Mouse (Mus musculus): ENCODE results near the gene Surf2. TPM values are rescaled to one million over a fixed set of nuclear protein-coding genes. Genes with fewer than 3 reads are reported as not detected.
"Not testable (repeated sequence)": the region's sequence is repeated elsewhere in the genome, so short reads cannot be mapped to it uniquely, and the experiment has no call there.

Gene Surf2
- 10 to 100 TPM; 10.9 to 12.5 TPM for total RNA-seq (2021)
- long read RNA-seq, experiment 1, transcript Surf2-201 (6 exons, 1,203 nt): major isoform, 9 of 11 reads
- long read RNA-seq, experiment 1, partial matches to known transcripts: 0 of 11 reads
- long read RNA-seq, experiment 1, other reads (novel, unspliced or antisense): 1 of 11 reads
- long read RNA-seq, experiment 2, transcript Surf2-201 (6 exons, 1,203 nt): major isoform, 10 of 12 reads
- long read RNA-seq, experiment 2, partial matches to known transcripts: 0 of 12 reads
- long read RNA-seq, experiment 2, other reads (novel, unspliced or antisense): 2 of 12 reads

GRCm38 (mm10) chr2:26915927-26916728, at the start of gene Surf2, which contains the start of gene Surf1:
Surf2 (plus strand) TSS chr2:26916367.
Surf1 (minus strand) TSS chr2:26916530.
- DNase-seq: peak; percentile 71

GRCm38 (mm10) chr2:26870666-26871065, 45.5 kb upstream of the Surf2 start:
- DNase-seq: no peak

DNA sequence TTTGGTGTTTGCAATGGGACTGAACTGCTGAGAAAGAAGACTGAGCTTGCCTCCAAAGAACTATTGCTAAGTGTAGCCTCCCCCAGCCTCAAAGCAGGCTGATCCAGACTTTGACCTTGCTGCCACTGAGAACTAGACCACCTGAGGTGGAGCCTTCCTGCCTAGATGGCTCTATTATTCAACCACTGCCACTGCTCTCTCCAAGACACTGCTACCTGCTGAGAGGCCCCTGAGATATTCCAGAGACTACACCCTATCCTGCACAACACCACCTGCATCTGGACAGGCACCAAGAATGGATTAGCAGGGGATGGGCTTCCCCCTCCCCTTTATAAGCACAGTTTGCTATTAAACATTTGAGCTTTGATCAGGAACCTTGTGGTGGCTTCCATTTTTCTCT, 37.6 kb upstream of the Surf2 start:
- no peak for DNase-seq

DNA sequence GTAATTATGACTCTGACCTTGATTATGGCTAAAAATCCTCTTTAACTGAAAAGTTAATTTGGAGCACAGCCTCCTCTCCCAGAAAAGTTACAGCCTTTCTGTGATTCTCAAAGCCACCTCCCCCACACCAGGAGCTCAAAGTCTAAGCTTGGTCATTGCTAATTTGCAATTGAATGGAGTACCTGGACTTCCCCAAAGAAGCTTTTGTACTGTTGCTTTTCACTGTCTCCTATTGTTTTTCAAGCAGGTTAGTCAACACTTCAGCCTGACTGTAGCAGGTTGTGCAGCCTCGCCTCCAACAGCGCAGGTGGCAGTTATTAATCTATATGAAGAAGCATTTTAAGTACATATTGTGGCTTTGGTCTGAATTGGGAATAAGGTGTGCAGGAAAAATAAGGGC, 30.6 kb upstream of the Surf2 start:
- not testable (repeated sequence) for DNase-seq

DNA sequence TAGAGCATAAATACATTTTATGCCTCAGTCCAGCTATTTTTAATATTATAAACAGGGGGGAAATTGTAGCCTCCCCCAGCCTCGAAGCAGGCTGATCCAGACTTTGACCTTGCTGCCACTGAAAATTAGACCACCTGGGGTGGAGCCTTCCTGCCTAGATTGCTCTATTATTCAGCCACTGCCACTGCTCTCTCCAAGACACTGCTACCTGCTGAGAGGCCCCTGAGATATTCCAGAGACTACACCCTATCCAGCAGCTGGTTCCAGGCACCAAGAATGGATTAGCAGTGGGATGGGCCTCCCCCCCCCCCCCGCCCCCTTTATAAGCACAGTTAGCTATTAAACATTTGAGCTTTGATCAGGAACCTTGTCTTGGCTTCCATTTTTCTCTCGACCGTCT, 30.0 kb upstream of the Surf2 start:
- DNase-seq: not testable (repeated sequence)

DNA sequence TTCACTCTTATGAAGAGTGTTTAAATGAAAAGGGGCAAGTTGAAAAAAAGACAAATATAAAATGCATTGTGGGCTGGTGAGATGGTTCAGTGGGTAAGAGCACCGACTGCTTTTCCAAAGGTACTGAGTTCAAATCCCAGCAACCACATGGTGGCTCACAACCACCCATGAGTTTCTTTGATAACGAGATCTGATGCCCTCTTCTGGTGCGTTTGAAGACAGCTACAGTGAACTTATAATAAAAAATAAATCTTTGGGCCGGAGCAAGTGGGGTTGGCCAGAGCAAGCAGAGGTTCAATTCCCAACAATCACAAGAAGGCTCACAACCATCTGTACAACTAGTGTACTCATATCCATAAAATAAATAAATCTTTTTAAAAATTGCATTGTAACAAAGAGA, 20.3 kb upstream of the Surf2 start:
- DNase-seq: no peak

DNA sequence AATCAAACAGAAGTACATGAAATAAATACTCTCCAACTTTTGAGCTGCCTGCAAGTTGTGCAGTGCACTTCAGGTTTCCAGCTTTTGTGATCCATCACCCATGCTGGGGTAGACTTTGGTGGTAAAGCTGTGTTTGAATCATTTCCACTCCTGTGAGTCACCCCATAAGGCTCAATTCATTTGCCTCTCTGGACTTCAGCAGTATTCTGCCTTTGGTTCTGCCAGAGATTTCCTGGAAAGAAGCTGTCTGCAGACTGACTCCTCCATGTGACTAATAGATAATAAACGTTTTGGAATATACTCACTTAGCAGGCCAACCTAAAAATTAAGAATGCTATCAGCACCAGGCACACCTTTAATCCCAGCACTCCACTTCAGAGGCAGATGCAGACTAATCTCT, 15.4 kb upstream of the Surf2 start:
- DNase-seq: no peak

DNA sequence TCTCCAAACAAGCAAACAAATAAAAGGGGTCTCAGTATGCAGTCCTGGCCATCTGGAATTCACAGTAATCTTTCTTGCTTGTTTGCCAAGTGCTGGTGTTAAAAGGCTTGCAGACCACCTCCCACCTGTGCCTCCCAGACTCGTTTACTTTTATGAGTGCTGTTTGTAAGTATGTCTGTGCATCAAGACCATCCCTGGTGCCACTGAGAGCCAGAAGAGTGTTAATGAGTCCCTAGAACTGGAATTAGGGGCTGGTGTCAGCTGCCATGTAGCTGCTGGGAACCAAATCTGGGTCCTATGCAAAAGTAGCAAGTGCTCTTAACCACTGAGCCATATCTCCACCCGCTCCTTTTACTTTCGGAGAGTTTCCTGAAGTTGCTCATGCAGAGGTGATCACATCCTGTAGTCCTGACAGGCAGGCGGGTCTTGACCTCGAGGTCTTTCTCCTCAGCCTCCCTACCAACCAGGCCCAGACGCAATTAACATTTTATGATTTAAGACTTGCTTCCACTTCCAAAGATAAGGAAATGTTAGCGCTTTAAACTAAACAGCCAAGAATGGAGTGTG, 14.2 kb upstream of the Surf2 start:
- no peak for DNase-seq

- DNase-seq: peak; percentile 93
These were observed 13.5 kb upstream of the Surf2 start, which contains the start of gene Surf6 for GRCm38 (mm10) chr2:26902467-26903220. Surf6 (minus strand) TSS chr2:26902879.

DNA sequence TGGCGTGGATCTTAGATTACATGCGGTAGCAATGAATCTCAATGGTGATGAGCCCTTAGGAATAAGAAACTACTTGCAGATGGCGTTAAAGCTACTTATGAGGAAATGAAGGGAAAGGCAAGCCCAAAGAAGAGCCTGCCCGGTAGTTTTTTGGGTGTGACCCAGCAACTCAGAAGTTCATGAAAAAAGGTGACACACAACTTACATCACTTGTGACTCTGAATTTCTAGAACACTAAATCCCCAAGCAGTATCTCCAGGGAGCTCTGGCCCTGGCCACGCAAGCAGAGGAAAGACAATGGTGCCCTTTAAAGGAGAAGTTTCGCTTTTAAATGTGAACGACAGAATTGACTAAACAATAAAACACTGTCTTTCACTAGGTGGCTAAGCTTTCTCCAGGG, 12.9 kb upstream of the Surf2 start:
- no peak for DNase-seq

DNA sequence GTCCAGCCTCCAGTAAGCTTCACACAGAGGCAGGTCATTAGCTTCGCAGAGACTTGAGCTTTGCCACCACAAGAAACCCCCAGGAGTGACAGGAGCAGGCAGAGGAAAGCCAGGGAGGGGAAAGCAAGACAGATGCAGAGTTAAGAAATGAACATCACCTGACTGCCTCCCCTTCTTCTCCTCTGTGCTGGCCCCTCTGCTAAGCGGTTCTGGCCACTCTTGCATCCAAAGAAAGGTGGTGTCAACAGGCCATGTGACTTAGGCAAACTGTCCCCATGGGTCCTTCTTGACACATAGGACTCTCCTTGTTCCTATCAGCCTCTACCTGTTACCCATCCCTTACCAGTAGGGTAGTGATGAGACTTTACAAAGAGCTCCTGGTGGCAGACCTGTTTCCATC, 10.2 kb upstream of the Surf2 start:
- DNase-seq: no peak

- DNase-seq: no peak
These were observed 9.7 kb upstream of the Surf2 start for GRCm38 (mm10) chr2:26906431-26906830.

DNA sequence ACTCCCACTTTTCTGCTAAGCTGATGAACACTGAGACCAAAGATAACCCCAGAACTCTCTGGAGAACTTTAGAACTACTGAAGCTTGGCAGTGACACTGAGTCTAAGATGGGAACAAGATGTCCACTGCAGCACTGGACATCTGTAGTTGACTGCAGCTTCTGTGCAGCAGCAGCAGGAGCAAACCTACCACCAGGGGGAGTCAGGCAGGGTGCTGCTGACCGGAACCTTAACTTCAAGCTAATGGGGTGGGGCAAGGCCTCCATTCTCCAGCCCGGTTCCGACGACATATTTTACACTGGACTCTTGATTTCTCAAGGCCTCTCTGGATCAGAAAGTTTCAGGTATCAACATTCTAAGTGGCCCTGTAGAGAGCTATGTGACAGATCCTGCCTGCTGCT, 9.1 kb upstream of the Surf2 start:
- DNase-seq: no peak

- no peak for DNase-seq
These were observed 7.3 kb upstream of the Surf2 start for GRCm38 (mm10) chr2:26908710-26909386.

DNA sequence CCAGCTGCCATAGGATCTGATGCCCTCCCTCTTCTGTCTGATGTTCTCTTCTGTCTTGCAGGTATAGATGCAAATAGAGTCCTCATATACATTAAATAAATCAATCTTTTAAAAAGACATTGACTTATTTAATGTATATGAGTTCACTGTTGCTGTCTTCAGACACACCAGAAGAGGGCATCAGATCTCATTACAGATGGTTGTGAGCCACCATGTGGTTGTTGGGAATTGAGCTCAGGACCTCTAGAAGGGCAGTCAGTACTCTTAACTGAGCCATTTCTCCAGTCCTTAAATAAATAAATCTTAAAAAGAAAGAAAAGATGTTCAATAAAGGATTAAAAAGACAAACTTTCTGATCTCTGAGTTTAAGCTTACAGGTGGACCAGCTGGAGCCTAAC, 6.8 kb upstream of the Surf2 start:
- DNase-seq: no peak

- peak; percentile 99 for DNase-seq
These were observed 5.8 kb upstream of the Surf2 start, which contains the start of the genes Med22 and Rpl7a for GRCm38 (mm10) chr2:26910124-26910993. Med22 (minus strand) TSS chr2:26910677. Rpl7a (plus strand) TSS chr2:26910764.

GRCm38 (mm10) chr2:26910994-26911765, 5.0 kb upstream of the Surf2 start:
- no peak for DNase-seq

- no peak for DNase-seq
These were observed 3.9 kb upstream of the Surf2 start for GRCm38 (mm10) chr2:26912253-26912770.

- DNase-seq: no peak
These were observed 2.6 kb upstream of the Surf2 start for GRCm38 (mm10) chr2:26913416-26914147.

Data from gastrocnemius, postnatal 25 days (tissue).